Mouse (Mus musculus) gastrocnemius, postnatal 10 days (tissue): Measurements from ENCODE around the gene Lgals1. TPM values are rescaled to one million over a fixed set of nuclear protein-coding genes. Genes with fewer than 3 reads are reported as not detected.

Source experiments
- DNase-seq: peaks from one replicate; pipeline ENCODE4 v3.0.0; 2021; ENCODE audit warnings: mixed read lengths
- total RNA-seq, 2 experiments: library from RNA; stranded (reverse); gene quantifications; 2 replicates each; pipeline ENCODE4 v1.2.3; 2021

Gene Lgals1
- total RNA-seq, 2 experiments from 2014 or later: 679 to 727 TPM

DNA sequence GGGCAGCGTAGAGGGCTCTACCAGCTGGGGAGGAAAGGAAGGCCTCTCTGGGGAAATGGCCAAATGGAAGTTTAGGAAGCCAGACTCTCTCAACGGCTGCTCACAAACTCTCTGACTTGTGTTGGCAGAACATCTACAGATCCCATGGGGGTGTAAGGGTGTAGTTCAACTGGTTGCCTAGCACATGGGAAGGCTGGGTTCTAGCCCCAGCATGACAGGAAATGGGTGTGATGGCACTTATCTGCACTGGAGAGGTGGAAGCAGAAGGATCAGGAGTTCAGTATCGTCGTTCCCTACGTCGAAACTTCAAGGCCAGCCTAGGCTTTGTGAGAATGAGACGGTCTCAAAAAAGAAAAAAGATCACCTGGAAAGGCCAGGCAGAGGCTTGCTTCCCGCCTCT lies 17.5 kb upstream of the Lgals1 start:
- DNase-seq: no peak

DNA sequence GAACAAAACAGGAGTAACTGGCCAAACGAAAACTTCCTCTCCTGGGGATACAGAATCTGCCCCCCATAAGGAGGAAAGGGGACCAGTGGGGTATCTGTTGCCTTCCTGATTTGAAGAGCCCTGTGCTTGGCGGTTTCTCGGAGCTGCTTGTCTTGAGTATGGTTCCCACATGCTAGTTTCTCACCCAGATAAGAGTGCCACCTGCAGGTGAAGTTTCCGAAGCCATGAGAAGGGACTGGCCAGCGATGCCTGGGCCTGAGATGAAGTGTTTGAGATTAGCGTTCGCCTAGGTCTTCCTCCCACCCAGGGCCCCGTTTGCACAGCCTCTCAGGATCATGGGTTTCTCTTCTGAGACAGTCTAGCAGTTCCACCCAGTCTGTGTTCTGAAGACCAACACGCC lies 14.5 kb upstream of the Lgals1 start:
- DNase-seq: no peak

DNA sequence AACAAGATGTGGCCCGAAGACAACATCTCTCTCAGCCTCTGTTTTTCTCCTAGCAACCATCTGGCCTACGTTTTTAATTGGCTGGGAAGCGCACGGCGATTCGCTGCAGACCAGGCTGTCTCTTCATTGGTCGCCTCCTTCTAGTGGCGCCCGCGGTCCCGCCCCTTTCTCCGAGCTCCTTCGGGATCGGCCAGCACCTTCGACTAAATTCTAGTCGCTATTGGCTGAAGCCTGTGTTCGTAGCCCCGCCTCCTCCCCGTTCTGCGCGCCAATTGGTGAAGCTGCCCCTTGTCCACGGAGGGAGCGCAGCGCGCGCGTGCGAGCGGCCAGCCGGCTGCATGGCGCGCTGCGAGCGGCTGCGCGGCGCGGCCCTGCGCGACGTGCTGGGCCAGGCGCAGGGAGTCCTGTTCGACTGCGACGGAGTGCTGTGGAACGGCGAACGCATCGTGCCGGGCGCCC lies 12.9 kb upstream of the Lgals1 start, which contains the start of gene Pdxp:
TSS of gene Pdxp (plus strand) at position 288 of the 459 bp plus-strand sequence.
- DNase-seq: peak; percentile 92

DNA sequence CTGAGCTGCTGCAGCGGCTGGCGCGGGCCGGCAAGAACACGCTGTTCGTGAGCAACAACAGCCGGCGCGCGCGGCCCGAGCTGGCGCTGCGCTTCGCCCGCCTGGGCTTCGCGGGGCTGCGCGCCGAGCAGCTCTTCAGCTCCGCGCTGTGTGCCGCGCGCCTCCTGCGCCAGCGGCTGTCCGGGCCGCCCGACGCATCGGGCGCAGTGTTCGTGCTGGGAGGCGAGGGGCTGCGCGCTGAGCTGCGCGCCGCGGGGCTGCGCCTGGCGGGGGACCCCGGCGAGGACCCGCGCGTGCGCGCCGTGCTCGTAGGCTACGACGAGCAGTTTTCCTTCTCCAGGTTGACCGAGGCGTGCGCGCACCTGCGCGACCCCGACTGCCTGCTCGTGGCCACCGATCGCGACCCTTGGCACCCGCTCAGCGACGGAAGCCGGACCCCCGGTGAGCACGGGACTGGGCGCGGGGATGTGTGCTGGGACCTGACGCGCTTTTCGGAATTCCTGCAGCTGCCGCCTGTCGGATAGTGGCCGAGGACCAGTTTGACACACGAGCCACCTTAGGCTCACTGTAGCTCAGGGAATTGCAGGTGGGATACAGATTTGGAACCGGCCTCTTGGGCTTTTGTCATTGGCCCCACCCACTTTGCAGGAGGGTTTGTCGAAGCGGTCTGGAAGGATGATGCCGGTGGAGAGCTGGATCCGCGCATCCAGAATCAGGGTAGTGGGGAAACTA lies 12.3 kb upstream of the Lgals1 start:
- peak; percentile 38 for DNase-seq

- no peak for DNase-seq
These were observed 11.5 kb upstream of the Lgals1 start for GRCm38 (mm10) chr15:78914823-78915659.

- peak; percentile 53 for DNase-seq
These were observed 10.9 kb upstream of the Lgals1 start for GRCm38 (mm10) chr15:78915660-78916017.

DNA sequence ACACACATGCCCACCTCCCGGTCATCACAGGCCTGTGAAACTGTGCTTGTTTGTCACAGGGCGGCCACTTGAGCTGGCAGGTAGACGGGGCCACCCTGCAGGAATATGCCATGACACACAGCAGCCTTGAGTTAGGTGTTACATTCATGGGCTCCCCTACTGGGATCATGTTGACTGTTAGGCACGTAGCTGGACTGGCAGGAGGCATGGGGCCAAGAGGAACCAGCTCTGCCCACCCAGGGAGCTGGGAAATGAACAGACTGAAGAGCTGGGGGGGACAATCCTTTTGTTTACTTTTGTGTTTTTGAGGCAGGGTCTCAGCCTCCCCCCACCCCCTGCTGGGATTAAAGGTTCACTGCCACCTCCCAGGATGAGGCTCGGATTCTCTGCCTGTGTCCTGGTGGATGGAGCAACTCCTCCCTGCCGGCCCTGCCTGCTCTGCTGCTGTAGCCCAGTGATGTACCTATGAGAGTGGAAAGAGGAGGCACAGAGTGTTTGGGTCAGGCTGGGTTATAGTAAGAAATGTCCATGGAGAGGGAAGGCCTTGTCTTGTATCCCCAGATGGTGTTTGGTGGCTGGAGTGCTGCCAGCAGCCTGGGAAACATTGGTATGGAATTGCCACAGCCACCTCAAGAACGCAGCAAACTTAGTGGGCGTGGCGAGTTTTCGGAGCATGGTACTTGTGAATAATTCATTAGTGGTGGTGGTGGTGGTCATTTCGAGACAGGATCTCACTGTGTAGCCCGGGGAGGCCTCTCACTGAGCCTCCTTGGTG lies 10.3 kb upstream of the Lgals1 start:
- DNase-seq: peak; percentile 29

GRCm38 (mm10) chr15:78918126-78918525 lies 8.4 kb upstream of the Lgals1 start:
- DNase-seq: peak; percentile 19

- DNase-seq: no peak
These were observed 6.6 kb upstream of the Lgals1 start for GRCm38 (mm10) chr15:78919914-78920313.

- DNase-seq: no peak
These were observed 3.8 kb upstream of the Lgals1 start for GRCm38 (mm10) chr15:78922700-78923099.

DNA sequence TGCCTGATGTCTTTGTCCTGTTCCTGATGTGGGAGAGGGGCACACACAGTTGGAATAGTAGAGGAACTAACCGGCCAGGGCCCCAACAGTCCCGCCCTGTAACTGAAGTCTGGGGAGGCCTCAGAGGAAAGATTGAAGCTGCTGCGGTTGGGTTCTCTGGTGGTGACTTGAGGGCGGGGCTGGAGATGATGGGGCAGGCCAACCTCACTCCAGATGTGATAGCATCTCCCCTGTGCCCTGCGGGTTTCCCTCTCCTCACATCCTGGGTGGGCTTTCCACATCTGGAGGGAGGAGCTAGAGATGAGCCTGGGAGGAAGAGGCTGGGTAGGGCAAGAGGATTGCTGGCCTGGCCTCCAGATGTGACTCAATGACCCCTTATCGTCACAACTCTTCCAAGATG lies 2.9 kb upstream of the Lgals1 start:
- DNase-seq: no peak

DNA sequence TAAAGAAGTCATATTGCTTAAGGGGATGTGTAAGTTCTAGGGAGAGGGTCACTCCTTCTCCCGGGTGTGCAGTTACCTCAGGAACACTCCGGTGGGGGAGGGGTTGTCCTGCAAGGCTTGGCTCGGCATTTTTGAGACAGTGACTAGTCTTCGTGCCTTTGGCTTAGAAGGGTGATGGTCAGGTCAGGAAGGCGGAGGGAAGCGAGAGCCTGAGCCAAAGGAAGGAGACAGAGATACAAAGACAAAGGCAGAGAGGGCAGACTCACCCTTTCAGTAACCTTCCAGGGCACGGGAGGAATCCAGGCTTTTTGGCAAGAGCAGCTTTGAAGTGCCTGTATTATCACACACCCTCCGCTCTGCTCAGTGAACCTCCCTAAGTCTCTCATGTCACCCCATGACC lies 1.4 kb upstream of the Lgals1 start:
- DNase-seq: no peak

GRCm38 (mm10) chr15:78927021-78927787 lies 679 bp downstream of the Lgals1 start:
- peak; percentile 64 for DNase-seq

GRCm38 (mm10) chr15:78927788-78928457 lies 1.4 kb downstream of the Lgals1 start:
- DNase-seq: peak; percentile 72

- no peak for DNase-seq
These were observed 2.0 kb downstream of the Lgals1 start for GRCm38 (mm10) chr15:78928539-78928938.

DNA sequence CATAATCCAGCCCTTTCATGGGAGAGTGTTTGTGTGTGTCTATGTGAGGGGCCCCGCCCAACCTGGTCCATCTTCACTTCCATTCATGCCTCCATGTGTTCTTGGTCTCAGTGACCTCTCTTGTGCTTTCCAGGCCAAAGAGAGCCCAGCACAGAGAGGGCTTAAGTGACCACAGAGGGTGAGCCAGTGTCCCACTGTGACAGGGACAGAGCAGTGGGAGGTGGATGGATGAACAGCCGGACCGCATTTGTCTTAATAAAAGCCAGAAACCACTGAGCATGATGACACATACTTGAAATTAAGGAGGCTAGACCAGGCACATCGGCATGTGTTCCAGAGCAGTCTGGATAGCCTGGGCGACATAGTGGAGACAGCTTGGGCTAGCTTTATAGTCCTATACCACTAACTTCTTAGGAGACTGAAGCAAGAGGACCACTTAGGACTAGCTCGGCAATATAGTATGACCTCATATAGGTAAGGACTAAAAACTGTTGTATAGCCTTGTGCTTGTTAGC lies 3.7 kb downstream of the Lgals1 start:
- no peak for DNase-seq

DNA sequence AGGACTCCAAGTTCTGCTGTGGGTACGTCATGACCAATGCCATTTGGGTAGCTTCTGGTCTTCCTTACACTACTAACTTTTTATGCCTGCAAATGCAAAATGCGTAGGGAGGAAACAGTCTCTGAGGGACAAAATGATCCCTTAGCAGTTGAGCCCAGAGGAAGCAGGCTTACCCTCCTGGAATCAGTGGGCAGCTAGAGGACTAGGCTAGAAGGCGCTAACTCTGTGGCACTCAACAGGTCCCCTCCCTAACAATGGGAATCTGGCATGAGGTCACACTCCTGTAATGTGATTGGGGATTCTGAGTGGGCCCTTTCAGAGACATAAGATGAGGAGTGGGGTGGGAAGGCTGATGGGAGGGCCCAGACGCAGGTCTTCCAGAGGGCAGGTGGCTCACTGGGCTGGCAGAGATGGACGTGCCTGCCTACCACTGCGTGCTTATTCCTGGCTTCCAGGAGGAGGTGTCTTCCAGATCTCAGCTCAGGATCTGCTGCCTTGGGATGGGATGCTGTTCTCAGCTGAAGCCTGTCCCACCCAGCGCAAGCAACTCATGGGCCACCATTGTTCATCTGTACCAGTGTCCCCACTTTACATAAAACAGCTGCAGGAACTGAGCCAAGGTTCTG lies 4.4 kb downstream of the Lgals1 start:
- DNase-seq: no peak

- peak; percentile 54 for DNase-seq
These were observed 5.1 kb downstream of the Lgals1 start for GRCm38 (mm10) chr15:78931577-78931976.

DNA sequence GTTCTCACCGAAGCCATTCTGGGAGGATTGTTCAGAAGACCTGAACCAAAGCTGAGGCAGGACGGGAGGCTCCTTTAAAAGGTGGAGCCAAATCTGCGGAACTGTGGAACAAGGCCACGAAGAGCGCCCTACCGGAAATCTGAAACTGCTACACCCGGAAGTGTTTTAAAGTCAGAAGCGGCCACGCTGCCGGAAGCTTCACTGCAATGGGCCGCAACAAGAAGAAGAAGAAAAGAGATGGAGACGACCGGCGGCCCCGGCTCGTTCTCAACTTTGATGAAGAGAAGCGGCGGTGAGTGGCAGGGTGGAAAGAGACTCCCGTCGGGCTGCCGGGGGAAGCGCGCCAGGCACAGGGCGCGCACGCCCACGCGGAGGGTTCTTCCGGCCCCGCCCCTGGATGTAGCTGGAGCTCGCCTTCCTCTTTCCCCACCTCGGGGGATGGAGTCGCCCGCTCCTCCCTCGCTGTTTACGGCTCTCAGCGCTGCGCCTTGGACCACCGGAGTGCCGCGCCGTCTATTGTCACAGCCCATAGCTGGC lies 8.3 kb downstream of the Lgals1 start, which contains the start of gene Nol12:
TSS of gene Nol12 (plus strand) at position 150 of the 537 bp plus-strand sequence.
- peak; percentile 73 for DNase-seq

DNA sequence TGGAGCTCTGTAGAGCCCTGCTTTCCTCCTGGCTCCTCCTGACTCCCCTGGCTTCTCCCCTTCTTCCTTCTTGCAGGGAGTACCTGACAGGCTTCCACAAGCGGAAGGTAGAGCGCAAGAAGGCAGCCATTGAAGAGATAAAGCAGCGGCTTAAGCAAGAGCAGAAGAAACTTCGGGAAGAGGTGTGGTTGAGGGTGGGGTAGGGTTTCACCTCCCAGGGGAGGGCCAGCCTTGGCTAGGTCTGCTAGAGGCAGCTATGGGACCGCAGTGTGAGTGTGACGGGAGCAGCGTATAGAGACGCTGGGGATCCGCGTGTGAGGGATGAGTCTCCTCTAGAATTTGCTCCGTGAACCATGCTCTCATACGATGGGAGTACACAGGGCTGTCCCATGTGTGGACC lies 9.9 kb downstream of the Lgals1 start:
- DNase-seq: no peak
